Mouse (Mus musculus): Measurements from ENCODE around the gene Iqsec2. TPM values are rescaled to one million over a fixed set of nuclear protein-coding genes. Genes with fewer than 3 reads are reported as not detected.
"Not testable (repeated sequence)": the region's sequence is repeated elsewhere in the genome, so short reads cannot be mapped to it uniquely, and the experiment has no call there.

Gene Iqsec2
- total RNA-seq, 1 experiment from 2014 or later, result 0.23 TPM

DNA sequence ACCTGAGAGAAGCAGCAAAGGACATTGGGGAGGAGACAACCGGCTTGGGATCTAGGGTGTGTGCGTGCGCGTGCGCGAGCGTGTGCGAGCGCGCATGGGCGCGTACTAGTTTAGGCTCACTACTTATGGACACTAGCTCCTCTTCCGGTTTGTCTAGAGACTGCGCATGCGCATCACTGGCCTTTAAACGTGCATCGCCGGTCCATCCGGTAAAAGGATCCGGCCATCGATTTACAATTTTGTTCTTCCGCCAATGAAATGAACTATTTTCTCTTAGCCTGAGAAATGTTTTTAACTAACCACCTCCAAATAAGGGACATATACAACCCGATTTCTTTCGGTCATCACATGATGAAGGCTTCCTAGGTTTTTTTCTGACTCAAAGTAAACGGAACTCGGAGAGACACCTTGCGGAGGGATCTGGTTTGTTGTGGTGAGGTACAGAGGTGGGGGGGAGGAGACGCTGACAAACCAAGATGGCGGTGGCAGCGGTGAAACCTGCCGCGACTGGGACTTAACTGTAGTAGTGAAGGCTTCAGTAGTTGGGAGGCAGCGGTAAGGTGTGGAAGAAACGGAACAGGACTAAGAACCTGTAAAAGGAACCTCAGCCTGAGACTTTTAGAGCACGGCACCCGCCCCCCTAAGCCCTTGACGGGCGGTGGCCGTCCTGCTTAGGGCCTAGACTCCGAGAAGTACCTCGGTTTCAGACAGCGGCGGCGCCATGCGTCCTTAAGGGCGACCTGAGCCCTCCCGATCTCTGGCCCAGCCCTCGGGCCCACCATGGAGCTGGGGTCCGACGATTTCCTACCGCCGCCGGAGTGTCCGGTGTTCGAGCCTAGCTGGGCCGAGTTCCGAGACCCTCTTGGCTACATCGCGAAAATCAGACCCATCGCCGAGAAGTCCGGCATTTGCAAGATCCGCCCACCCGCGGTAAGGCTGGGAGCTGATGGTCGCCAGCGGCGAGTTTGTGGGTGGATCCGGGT is 89.0 kb downstream of the Iqsec2 start, which contains the start of gene Kdm5c:
Kdm5c (plus strand) TSS at position 240 of the 983 bp plus-strand sequence.
- ATAC-seq (ENCODE audit: extremely low read depth, insufficient number of reproducible peaks, low FRiP score, poor library complexity, severe bottlenecking), result peak; percentile 94

DNA sequence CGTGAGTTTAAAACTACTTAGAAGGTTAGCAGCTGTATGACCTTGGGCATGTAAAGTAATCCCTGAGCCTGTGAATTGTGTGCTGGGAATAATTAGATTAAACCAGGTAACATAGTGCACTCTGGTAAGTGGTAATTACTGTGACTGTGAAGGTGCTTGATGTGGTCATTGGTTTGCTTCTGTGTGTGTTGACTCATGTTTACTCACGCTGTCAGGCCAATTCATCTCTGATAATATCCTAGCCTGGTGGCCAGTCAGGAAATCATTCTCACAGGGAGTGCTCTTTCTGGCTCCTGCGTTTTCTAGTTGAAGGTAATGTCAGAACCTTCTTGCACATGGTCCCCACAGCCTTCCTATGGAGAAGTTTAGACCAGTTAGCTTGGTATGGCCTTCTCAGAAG is 90.1 kb downstream of the Iqsec2 start:
- no peak for ATAC-seq (ENCODE audit: extremely low read depth, insufficient number of reproducible peaks, low FRiP score, poor library complexity, severe bottlenecking)

DNA sequence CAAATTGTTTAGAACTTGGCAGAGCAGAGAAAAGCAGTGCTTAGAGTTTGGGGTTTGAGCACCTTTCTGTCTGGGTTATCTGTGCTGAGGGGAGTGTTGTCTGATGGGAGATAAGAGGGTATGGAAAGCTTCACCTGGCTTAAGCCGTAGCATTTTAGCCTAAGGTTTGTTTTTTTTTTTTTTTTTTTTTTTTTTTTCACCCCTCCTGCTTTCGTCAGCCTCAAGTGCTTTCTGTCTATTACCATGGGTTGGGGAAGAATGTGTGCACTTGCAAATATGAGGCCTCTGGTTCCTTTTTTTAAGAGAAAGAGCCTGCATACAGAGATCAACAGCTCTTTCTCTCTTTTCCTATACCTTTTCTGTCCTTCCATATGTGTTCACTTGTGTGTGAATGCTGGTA is 91.7 kb downstream of the Iqsec2 start:
- ATAC-seq (ENCODE audit: extremely low read depth, insufficient number of reproducible peaks, low FRiP score, poor library complexity, severe bottlenecking), result no peak

DNA sequence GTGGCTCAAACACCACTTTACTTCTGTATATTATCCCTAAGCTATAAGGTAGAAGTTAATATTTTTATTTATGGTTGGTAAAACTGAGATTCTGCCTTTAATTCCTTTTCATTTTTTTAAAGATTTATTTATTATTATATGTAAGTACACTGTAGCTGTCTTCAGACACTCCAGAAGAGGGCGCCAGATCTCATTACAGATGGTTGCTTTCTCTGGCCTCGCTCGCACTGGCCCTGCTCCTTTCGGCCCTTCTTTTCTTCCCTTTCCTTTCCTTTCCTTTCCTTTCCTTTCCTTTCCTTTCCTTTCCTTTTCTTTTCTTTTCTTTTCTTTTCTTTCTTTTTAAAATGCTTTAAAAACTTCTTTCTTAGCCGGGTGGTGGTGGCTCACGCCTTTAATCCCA is 99.1 kb downstream of the Iqsec2 start:
- not testable (repeated sequence) for ATAC-seq (ENCODE audit: extremely low read depth, insufficient number of reproducible peaks, low FRiP score, poor library complexity, severe bottlenecking)

DNA sequence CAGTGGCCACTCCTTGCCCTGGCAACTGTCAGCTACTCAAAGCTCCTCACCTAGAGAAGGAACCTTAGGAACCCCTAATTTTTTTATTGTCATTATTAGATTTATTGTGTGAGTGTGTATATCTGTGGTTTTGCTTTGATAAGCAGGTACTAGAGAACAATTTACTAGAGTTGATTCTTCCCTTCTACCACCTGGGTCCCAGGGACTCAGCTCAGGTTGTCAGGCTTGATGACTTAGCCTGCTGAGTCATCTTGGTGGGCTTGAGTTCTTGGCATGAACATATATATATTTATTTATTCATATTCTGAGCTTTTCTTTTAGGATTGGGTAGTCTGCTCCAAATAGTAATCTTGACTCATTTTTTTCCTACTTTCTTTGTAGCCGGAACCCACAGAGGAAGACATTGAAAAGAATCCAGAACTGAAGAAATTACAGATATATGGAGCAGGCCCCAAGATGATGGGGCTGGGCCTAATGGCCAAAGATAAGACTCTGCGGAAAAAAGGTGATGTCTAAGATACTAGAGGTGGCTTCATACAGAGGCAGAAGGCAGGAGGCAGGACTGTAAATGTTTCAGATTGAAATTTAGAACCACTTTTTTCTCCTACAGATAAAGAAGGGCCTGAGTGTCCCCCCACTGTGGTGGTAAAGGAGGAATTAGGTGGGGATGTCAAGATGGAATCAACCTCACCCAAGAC is 100.6 kb downstream of the Iqsec2 start:
- no peak for ATAC-seq (ENCODE audit: extremely low read depth, insufficient number of reproducible peaks, low FRiP score, poor library complexity, severe bottlenecking)

DNA sequence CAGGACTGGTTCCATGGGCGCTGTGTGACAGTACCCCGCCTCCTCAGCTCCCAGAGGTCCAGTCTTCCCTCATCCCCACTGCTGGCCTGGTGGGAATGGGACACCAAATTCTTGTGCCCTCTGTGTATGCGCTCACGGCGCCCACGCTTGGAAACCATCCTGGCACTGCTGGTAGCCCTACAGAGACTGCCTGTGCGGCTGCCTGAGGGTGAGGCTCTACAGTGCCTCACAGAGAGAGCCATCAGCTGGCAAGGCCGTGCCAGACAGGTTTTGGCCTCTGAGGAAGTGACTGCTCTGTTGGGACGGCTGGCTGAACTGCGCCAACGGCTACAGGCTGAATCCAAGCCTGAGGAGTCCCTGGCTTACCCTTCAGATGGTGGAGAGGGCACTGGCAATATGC is 127.1 kb downstream of the Iqsec2 start:
- no peak for ATAC-seq (ENCODE audit: extremely low read depth, insufficient number of reproducible peaks, low FRiP score, poor library complexity, severe bottlenecking)

Other genes starting within 250 kb of the Iqsec2 start
- 23.2 and 24.1 TPM in 2 replicates for gene Hsd17b10, start 142.4 kb upstream of the Iqsec2 start, total RNA-seq (2017)
- gene Ribc1, start 128.0 kb upstream of the Iqsec2 start, total RNA-seq (2017), result 1.6 and 4.1 TPM in 2 replicates
- gene Smc1a, start 127.8 kb upstream of the Iqsec2 start, total RNA-seq (2017), result 133 and 134 TPM in 2 replicates
- 69.0 and 73.4 TPM in 2 replicates for gene Kdm5c, start 88.8 kb downstream of the Iqsec2 start, total RNA-seq (2017)
- 2.1 and 4.8 TPM in 2 replicates for gene Kantr, start 183.2 kb downstream of the Iqsec2 start, total RNA-seq (2017)
- gene Tspyl2, start 198.2 kb downstream of the Iqsec2 start, total RNA-seq (2017), result 39.7 and 45.9 TPM in 2 replicates
- gene Gpr173, start 224.4 kb downstream of the Iqsec2 start, total RNA-seq (2017), result not detected in 2 replicates

Measured in neutrophil, adult 5-6 weeks (primary cell).